Mouse (Mus musculus) right cerebral cortex, adult 2 months (tissue): ENCODE results near the gene Ncs1.

ENCODE experiments used
- DNase-seq, 2 experiments: peaks; one replicate each; pipeline ENCODE4 v3.0.0; 2021 to 2022; ENCODE audit warnings: low spot score in 2 of 2

Ncs1 gene

DNA sequence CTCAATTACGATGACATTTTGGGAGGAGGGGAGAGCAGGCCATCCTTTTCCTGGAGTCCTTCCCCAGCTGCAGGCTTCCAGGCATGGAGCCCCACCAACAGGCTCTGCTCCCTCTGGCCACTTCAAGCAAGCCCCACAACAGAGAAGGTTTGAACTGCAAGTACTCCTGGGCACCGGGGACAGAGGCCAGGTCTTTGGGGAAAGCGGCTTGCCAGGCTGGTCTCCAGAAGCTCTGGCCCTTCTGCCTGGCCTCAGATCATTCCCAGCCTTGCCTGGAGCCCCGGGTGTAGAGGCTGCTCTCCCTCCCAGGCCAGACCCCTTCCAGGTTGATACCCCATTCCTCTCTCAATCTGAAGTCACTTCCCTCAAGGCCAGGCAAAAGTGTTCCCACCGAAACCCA is 572 bp upstream of the Ncs1 start:
- DNase-seq, result no peak

DNA sequence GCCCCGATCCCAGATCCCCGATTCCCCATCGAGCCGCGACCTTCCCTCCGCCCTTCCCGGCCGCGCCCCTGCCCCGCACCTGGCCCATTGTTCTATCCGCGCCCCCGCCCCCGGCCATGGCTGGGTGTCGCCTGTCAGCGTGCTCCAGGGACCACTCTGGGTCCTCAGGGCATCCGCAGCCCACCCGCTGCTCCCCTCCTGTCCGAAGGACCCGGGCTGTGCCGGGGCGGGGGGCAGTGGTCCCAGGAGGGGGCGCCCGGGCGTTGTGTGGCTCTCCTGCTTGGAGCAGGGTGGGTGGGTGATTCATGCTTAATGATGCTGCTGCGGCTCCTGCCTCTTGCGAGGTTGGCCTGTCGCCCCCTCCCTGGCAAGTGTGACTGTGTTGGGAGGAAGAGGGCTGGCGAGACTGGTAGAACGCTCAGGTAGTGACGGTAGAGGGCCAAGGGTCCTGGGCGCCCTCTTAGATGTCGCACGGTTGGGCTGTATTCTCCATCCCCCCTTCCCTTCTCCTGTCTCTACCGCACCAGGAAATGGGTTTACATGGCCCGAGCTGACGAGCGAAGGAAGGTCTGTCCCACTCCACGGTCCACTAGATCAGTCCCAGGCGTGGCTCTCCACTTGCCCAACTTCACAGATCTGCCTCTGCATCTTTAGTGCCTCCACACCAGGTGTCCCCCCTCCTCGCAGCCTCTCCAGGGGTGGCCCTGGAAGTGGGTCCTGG is 788 bp downstream of the Ncs1 start:
- peak; percentile 63 to 73 for DNase-seq

GRCm38 (mm10) chr2:31248856-31249255 is 3.2 kb downstream of the Ncs1 start:
- no peak for DNase-seq

DNA sequence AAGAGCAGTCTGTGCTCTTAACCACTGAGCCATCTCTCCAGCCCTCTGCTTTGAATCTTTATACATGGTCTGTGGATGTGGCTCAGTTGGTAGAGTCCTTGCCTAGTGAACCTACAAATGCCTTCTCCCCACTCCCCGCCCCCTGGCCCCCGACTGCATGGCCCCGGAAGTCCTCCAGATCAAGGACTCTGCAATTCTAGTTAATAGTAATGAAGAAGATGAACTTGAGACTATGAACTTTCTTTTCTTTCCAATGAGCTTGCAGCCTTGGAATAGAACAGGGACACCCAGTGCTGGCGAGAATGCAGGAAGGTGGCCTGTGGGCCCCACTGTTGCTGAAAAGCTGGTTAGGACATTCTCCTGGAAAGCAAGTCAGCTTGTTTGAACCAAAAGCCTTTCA is 6.5 kb downstream of the Ncs1 start:
- DNase-seq, result no peak

GRCm38 (mm10) chr2:31253463-31253862 is 7.8 kb downstream of the Ncs1 start:
- no peak for DNase-seq

DNA sequence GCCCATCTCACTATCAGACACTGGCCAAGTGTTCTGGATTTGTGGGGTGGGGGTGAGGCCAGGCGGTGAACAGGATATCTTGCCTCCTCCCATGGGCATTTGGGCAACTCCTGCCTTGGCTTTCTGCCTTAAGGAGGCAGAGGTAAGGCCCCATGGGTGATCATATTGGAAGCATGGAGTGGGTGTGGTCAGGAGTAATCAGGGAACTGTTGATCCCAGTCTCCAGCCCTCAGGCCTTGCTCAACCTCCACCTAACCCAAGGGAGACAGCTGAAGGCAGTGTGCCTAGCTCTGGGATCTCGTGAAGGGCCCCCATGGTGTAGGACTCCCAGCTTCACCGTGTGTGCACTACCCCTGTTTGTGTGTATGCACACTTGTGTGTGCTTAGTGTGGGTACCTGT is 9.2 kb downstream of the Ncs1 start:
- DNase-seq, result no peak

GRCm38 (mm10) chr2:31255952-31256938 is 10.6 kb downstream of the Ncs1 start:
- peak; percentile 72 to 76 for DNase-seq

DNA sequence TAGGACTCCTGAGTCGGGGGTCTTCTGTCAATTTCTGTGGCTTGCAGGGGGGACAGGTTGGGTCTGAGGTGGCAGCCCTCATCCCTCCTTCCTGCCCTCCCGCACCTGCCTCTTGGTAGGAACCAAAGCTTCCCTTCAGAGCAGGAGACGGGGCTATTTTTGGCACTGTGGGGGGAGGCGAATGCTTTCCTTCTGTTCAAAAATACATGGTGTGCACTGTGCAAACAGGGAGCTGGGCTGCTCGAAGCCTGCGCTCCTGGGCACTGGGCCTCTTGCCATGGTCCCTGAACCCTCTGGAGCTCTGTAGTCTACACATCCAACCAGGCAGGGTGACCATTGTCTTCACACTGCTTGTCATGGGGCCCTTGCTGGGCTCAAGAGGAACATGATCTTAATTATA is 11.5 kb downstream of the Ncs1 start:
- peak; percentile 76 to 86 for DNase-seq

DNA sequence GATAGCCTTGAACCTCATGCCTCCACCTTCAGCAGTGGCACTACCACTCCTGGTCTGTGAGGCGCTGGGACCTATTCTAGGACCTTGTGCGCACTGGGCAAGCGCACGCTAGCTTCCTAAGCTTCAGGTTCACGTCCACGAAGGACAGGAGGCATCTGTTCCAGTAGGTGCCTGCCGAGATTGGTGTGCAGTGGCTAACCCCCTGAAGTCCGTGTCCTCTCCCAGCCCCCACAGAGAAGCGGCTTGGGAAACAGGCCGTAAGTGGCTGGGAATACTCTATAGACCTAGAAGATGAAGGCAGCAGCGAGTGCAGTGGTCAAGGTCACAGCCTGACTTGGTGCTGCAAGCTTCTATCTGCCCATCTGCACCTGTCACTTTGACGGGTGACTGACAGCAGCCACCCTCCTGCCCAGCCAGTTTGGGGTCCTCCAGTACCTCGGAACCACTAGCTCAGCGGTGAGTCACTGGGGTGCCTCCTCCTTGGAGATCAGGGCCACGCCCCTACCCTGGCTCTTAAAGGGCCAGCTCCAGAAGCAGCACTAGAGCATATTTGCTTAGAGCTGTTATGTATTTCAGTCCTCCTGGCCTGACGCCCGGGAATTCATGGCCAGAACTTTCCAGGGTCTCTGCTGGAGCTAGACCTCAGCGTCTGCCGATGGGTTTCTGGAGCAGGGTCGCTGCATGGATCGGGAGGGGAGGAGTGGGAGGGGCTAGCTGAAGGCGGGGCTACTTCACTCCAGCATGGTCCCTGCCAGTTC is 13.2 kb downstream of the Ncs1 start:
- peak; percentile 72 to 86 for DNase-seq

DNA sequence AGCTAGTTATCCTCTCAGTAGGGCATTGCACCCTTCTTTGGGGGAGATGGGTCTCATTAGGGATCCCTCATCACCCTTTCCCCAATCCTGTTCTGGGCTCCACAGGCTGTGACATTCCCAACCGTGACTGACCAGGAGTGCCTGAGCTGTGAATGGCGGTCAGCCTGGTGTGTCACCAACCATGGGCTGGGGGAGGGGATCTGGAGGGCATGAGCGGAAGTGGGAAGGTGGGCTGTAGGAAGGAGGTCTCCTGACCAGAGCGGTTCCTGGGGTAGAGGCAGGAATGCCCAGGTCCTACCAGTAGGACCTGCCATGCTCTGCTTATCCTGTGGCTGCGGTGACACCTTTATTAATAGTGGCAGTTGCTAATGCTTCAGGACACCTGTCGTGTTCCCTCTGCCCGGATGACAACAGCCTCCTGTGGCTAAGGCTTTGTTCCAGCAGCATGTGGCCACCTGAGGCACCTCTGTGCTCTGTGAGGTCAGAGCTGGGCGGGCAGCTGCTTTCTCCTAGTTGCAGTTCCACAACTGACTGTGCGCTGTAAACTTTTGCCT is 13.8 kb downstream of the Ncs1 start:
- no peak for DNase-seq

DNA sequence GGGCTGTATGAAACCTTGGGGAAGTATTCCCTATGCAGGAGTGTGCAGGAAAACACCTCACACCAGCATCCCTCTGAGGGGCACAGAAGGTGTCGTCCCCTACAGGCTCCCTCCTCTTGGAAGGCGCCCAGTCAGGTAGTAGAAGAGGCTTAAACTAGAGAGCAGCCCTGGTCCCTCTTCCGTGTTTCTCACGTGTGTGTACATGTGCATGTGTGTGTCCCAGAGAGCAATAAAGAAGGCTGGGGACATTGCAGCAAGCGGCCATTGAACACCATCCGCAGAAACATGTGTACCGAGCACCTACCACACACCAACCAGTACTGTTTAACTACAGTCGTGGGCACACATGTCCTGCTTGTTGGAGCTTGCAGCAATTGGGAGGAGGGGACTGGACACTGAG is 14.9 kb downstream of the Ncs1 start:
- DNase-seq, result no peak

DNA sequence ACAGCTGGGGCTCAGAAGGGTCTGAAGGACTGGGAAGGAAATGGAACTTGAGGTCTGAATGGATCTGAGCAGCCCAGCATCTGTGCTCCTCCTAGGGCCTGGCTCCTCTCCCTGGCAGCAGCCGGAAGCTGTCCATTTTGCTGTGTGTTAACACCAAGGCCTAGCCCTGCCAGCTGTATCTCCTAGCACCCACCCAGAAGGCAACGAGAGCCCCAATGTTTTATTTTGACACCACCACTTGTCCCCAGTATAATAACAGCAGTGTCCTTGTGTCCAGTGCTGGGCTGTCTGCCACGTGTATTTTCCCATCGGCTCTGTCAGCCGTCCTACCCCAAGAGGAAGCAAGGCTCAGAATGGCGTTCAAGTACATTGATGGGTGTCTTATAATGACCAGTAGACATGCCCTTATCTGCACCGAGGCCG is 17.4 kb downstream of the Ncs1 start:
- DNase-seq, result no peak

DNA sequence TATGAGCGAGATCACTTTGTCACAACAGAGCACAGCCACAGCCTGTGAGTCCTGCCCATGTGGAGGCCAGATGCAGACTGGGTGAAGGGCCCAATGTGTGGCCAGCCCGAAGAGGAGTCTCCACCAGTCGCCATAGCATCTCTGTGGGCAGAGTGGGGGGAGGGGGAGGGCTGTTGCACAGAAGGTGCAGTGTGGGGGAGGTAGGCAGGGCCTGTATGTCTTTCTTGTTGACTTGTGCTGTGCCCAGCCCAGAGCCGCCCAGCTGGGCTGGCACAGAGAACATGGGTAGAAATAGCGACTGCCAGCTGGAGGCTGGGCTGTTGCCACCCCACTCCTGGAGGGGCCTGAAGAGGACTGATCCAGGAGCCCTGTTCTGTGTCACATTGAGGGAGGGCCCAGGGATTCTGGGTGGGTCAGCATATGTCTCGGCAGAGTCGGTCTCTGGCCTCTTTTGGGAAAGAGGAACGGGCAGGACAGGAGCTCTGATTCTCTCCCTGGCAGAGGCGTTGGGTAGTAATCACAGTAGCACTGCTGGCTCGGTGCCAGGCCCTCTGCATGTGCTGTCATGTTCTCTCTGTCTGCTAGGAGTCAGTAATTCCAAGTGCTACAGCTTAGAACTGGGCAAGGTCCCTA is 18.2 kb downstream of the Ncs1 start:
- DNase-seq, result peak; percentile 80 to 87

DNA sequence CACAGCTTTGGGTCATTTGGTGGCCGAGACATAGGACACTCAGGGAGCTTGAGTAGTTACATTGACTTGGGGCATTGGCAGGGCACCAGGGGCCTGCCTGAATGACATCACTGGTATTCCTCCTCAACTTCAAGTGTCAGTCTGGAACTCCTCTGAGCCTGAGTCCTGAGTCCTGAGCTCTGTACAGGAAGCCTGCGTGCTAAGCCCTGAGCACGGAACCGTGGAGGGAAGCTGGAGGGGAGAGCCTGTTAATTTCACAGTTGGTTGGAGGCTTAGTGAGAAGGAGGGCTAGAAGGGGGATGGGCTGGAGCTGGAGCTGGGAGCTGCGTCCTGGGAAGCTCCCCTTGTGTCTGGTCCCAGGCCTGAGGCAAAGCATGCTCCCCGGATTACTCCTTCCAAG is 21.8 kb downstream of the Ncs1 start:
- no peak for DNase-seq

DNA sequence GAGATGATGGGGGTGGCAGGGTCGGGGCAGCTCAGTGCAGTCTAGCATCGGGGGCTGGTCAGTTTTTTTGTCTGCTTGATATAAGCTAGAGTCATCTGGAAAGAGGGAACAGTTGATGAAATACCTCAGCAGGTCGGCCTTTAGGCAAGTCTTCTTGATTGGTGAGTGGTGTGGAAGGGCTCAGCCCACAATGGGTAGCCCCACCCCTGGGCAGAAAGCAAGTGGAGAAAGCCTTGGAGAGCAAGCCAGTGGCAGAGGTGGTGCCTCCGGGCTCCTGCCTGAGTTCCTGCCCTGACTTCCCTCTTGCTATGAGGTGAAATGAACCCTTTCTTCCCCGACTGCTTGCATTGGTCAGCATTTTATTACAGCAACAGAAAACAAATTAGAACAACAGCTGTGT is 23.0 kb downstream of the Ncs1 start:
- no peak for DNase-seq

DNA sequence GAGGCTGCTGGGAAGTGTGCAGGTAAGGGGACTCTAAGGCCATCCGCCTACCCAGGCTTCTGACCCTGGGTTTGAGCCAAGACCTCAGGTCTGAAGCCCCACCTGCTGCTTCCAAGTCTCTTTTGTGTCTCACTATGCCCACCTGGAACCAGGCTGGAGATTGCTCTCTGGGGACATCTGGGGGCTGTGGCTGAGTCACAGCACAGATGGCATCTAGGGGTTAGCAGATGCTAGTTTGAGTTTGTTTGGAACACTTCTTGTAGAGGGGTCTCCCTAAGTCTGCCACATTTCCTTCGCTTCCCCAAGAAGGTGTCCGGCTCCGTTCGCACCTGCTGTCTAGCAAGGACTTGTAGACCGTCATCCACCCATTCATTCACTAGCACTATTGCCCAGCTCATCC is 23.6 kb downstream of the Ncs1 start:
- DNase-seq, result no peak

GRCm38 (mm10) chr2:31269847-31270246 is 24.2 kb downstream of the Ncs1 start:
- DNase-seq, result no peak

- DNase-seq, result no peak
Measured at GRCm38 (mm10) chr2:31270470-31270869, 24.8 kb downstream of the Ncs1 start.

GRCm38 (mm10) chr2:31271071-31271470 is 25.4 kb downstream of the Ncs1 start:
- no peak for DNase-seq

DNA sequence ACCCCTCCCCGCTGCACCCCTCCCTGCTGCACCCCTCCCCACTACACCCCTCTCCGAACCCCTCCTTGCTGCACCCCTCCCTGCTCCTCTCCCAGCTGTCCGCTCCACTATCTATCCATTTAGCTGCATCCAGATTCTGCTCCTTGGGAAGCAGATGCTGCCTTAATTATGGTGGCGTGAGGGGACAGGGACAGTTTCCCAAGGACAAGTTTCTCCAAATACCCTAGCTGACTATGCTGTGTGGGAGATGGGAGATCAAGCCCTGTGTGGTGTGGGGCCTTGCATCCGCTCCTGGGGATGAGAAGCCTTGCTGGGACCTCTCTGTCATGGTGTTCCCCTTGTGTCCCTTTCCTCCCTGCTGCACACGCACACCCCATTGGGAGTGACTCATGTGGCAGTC is 29.4 kb downstream of the Ncs1 start:
- DNase-seq, result no peak

GRCm38 (mm10) chr2:31277810-31278209 is 32.2 kb downstream of the Ncs1 start:
- DNase-seq, result peak in 1 of 2 experiments; percentile 49
